Mouse (Mus musculus) liver, postnatal 0 days (tissue): ENCODE data around the gene Nhlrc4.

ENCODE experiments used
- CTCF ChIP-seq: sonication (generic); IDR thresholded peaks from 2 replicates; pipeline ENCODE4 v1.5.1; 2016; ENCODE audit warnings: antibody characterized with exemption, low read depth
- EP300 ChIP-seq: IDR thresholded peaks from 2 replicates; pipeline ENCODE4 v1.6.1; 2016; ENCODE audit warnings: antibody characterized with exemption, low read depth, mild to moderate bottlenecking

- TF ChIP-seq CTCF (no peak), EP300 (no peak)
Measured at GRCm38 (mm10) chr17:25951225-25951802, 6.6 kb upstream of the Nhlrc4 start.
